Mouse (Mus musculus) kidney, adult 2 months (tissue): Measurements from ENCODE around the gene Cideb. TPM values are rescaled to one million over a fixed set of nuclear protein-coding genes. Genes with fewer than 3 reads are reported as not detected.

Experiments used
- DNase-seq: peaks from one replicate; pipeline ENCODE4 v3.0.0; 2021
- H3K27ac ChIP-seq: fragments of 200-500 bp; 2 replicates; pipeline ENCODE4 v1.5.1; 2012; ENCODE audit warnings: low read depth, low read length, control low read depth, inconsistent platforms; ENCODE audit not compliant: insufficient read depth
- H3K27me3 ChIP-seq: fragments of 200-500 bp; replicated peaks from 2 replicates; pipeline ENCODE4 v1.6.1; 2012; ENCODE audit warnings: mild to moderate bottlenecking, moderate library complexity, low read length, inconsistent platforms; ENCODE audit not compliant: control insufficient read depth, insufficient read depth
- H3K36me3 ChIP-seq: fragments of 200-500 bp; 2 replicates; pipeline ENCODE4 v1.6.1; 2012; ENCODE audit warnings: mild to moderate bottlenecking, moderate library complexity, low read length, inconsistent platforms; ENCODE audit not compliant: control insufficient read depth, insufficient read depth
- H3K4me1 ChIP-seq: fragments of 200-500 bp; 2 replicates; pipeline ENCODE4 v1.6.1; 2011; ENCODE audit warnings: low read length; ENCODE audit not compliant: control insufficient read depth, insufficient read depth
- H3K4me3 ChIP-seq: fragments of 200-500 bp; 2 replicates; pipeline ENCODE4 v1.5.1; 2011; ENCODE audit warnings: mild to moderate bottlenecking, low read depth, low read length, control low read depth; ENCODE audit not compliant: insufficient read depth
- CTCF ChIP-seq: fragments of 200-500 bp; conservative IDR thresholded peaks from 2 replicates; pipeline ENCODE4 v1.5.1; 2011; ENCODE audit warnings: low read depth, mild to moderate bottlenecking, control low read depth, low read length, moderate library complexity, mixed read lengths; ENCODE audit not compliant: insufficient read depth, insufficient read length
- POLR2A ChIP-seq: fragments of 200-500 bp; IDR thresholded peaks from one replicate; pipeline ENCODE4 v1.6.1; 2011; ENCODE audit warnings: low read depth, low read length, control low read depth
- WGBS: fragments of 180-500 bp; shearing (Covaris S2); methylation state at CpG from one replicate; pipeline ENCODE4 v1.1.7; 2018; 5-methylcytosine and 5-hydroxymethylcytosine counted together
- polyA plus RNA-seq: library from polyadenylated mRNA; depleted of rRNA; stranded (reverse); fragments of >200 nt; gene quantifications from 2 replicates; pipeline ENCODE4 v1.2.3, GENCODE M21; 2012

Cideb gene
- polyA plus RNA-seq, 1 experiment, result 513 TPM

- DNase-seq, result peak; percentile 94
- Histone ChIP-seq H3K4me1 (peaks cover 10% of the 10 kb centered on the region), H3K27ac (peak within 1 kb of the TSS; percentile 27), H3K36me3 (no peaks in the 10 kb centered on the region; the same call in 1 of the 2 replicates), H3K27me3 (no peaks in the 10 kb centered on the region), H3K4me3 (peak within 1 kb of the TSS; percentile 65)
- under 1% methylated on average over 48 of the region's 48 CpGs for whole genome bisulfite sequencing
- TF ChIP-seq CTCF (no peak), POLR2A (no peak)
These were observed 12.9 kb downstream of the Cideb start, which contains the start of the genes Dhrs1 and Nop9 for GRCm38 (mm10) chr14:55745180-55745860. Gene Dhrs1 (minus strand): TSS chr14:55745690. Gene Nop9 (plus strand): TSS chr14:55745693.

- peak; percentile 92 for DNase-seq
- Histone ChIP-seq H3K4me1 (peaks cover 10% of the 10 kb centered on the region), H3K4me3 (no peak overlapping the region), H3K36me3 (no peaks in the 10 kb centered on the region; the same call in none of the 2 replicates), H3K27me3 (no peaks in the 10 kb centered on the region), H3K27ac (no peak overlapping the region)
- 11% methylated on average over 10 of the region's 10 CpGs for WGBS
- no peak for TF ChIP-seq POLR2A
- peak; percentile 99; the same call in 1 of the 2 replicates for TF ChIP-seq CTCF
These were observed 14.5 kb downstream of the Cideb start for GRCm38 (mm10) chr14:55743711-55744110.

DNA sequence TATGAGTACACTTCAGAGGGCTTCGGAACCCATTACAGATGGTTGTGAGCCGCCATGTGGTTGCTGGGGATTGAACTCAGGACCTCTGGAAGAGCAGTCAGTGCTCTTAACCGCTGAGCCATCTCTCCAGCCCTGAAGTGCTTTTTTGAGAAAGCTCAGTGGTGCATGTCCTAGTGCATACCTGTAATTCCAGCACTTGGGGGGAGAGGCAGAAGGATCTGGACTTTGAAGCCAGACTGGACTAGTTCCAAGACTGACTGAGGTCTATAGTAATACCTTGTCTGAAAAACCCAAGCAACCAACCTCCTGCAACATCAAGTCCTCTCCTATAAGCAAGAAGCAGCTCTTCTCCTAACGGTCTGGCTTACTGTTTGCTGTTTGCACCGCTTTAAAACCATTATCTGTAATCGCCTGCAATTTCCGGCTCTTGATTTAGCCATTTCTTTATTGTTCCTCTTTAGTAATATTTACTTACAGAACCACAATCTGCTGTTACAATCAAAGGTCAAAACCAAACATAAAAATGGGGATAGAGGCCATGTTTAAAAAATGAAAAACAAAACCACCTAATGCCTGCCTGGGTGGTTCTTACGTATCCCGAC lies 21.1 kb downstream of the Cideb start:
- Histone ChIP-seq H3K36me3 (peaks cover 1% of the 10 kb centered on the region), H3K27me3 (no peaks in the 10 kb centered on the region), H3K4me3 (no peak overlapping the region), H3K27ac (peak overlapping the region; percentile 81), H3K4me1 (peaks cover 14% of the 10 kb centered on the region; the same call in 1 of the 2 replicates)
- peak; percentile 85 for DNase-seq
- WGBS, result 48% methylated on average over 9 of the region's 9 CpGs
- TF ChIP-seq POLR2A (no peak), CTCF (no peak)

DNA sequence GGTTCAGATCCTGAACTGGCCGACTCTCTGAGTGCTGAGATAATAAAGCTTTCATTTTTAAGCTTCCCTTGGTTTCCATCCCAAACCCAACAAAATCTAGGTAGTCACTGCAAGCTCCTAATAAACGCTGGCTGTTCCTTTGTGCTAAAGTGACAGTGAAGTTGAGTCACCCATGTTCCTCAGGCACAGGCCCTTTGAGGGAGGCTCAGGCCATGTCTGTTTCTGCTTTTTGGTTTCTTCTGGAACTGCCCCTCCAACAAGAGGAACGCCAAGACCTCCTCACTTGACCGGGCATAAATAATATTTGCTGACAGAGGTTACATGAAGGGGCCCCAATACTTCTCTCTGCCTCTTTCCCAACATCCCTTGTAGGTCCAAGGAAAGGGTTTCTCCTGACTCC lies 22.5 kb downstream of the Cideb start:
- H3K27me3 ChIP-seq, result no peaks in the 10 kb centered on the region
- peaks cover 14% of the 10 kb centered on the region; the same call in 1 of the 2 replicates for H3K4me1 ChIP-seq
- no peak overlapping the region for H3K27ac ChIP-seq
- peaks cover 1% of the 10 kb centered on the region for H3K36me3 ChIP-seq
- WGBS, result 69% methylated on average over 4 of the region's 4 CpGs
- no peak for DNase-seq
- TF ChIP-seq POLR2A, result no peak
- no peak for TF ChIP-seq CTCF
- H3K4me3 ChIP-seq, result no peak overlapping the region

DNA sequence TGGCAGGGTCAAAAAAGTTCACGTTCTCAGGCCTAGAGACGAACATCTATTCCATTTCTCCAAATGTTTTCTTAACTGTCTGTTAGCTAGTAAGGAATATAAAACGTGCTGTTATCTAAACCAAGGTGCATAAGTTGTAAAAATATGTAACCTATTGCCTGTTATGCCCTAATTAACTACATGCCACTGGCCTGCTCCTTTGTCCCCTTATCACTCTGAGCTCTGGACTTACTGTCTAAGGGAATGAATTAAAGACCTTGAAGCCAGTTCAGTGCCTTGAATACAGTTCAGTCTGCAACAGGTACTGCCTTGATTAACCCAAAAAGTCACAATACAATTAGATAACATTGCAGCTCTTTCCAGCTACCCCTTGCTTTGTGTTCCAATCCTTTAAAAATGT lies 22.9 kb downstream of the Cideb start:
- no peak overlapping the region for H3K27ac ChIP-seq
- H3K27me3 ChIP-seq, result no peaks in the 10 kb centered on the region
- H3K36me3 ChIP-seq, result peaks cover 1% of the 10 kb centered on the region
- 25% methylated on average over 3 of the region's 3 CpGs for WGBS
- H3K4me3 ChIP-seq, result no peak overlapping the region
- no peak for DNase-seq
- H3K4me1 ChIP-seq, result peaks cover 14% of the 10 kb centered on the region; the same call in 1 of the 2 replicates
- no peak for TF ChIP-seq POLR2A
- TF ChIP-seq CTCF, result no peak

GRCm38 (mm10) chr14:55734869-55735268 lies 23.4 kb downstream of the Cideb start:
- no peak overlapping the region for H3K4me3 ChIP-seq
- peaks cover 14% of the 10 kb centered on the region; the same call in 1 of the 2 replicates for H3K4me1 ChIP-seq
- DNase-seq, result no peak
- peaks cover 1% of the 10 kb centered on the region; the same call in 1 of the 2 replicates for H3K36me3 ChIP-seq
- TF ChIP-seq POLR2A, result no peak
- no peak for TF ChIP-seq CTCF
- 77% methylated on average over 7 of the region's 7 CpGs for WGBS
- no peaks in the 10 kb centered on the region for H3K27me3 ChIP-seq
- H3K27ac ChIP-seq, result no peak overlapping the region

DNA sequence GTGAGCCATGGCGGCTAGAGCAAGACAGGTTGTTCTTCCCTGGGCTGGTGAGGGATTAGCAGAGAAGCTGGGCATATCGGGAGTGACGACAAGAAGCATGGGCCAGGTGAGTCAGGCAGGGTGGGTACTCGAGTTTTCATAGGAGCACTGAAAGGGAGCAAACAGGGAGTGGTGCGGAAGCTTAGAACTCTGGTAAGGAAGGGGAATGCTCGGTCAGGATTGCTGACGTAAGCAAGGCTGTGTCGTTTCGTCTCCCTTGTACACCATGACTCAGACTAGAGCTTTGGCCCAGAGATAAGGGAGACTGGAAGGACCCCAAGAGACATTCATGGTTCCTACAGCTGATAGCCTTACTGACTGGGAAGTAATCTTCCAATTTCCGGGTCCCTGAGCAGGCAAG lies 24.4 kb downstream of the Cideb start:
- H3K4me3 ChIP-seq, result no peak overlapping the region
- H3K27ac ChIP-seq, result no peak overlapping the region
- H3K36me3 ChIP-seq, result peaks cover 1% of the 10 kb centered on the region; the same call in 1 of the 2 replicates
- peaks cover 14% of the 10 kb centered on the region; the same call in 1 of the 2 replicates for H3K4me1 ChIP-seq
- DNase-seq, result no peak
- no peak for TF ChIP-seq POLR2A
- no peak for TF ChIP-seq CTCF
- no peaks in the 10 kb centered on the region for H3K27me3 ChIP-seq
- WGBS, result 82% methylated on average over 10 of the region's 10 CpGs
